In the genomic region with DNA sequence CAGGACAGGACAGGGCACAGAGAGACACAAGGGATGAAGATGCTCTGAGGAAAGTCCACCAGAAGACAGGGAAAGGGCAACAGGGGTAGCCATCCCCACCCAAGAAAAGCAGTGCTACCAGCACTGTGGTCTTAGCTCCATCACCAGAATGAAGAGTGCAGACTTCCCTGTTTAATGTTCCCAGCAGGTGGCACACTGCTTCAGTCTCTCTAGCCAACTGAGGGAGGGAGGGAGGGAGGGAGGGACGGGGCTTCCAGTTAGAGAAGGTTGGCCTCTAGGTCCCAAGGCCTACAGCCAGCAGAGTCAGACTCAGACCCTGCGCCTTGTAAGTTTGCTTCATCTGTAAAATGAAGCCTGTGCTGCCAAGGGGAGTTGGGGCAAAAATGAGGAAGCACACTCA, we compare ENCODE assay signal across 8 mouse cellular contexts. TPM values are rescaled to one million over a fixed set of nuclear protein-coding genes. Genes with fewer than 3 reads are reported as not detected.
DNase-seq lines count a peak whose midpoint lies in the region; ATAC-seq and TF ChIP-seq lines count a peak whose summit lies in the region.

No protein-coding gene starts in this region.

- H3K27ac ChIP-seq in layer of hippocampus, adult 2 months: no peak overlapping the region
- no peak overlapping the region for H3K27ac ChIP-seq in hindbrain, embryonic 16.5 days (ENCODE audit: low read depth, low read length)

- no peak overlapping the region for H3K9ac ChIP-seq in hindbrain, embryonic 16.5 days (ENCODE audit: low read depth, low read length)

- H3K27me3 ChIP-seq in hindbrain, embryonic 16.5 days (replicated peaks; ENCODE audit: control insufficient read depth, insufficient read depth, low read length): no peaks in the 10 kb centered on the region

- H3K4me1 ChIP-seq in hindbrain, embryonic 16.5 days (ENCODE audit: control insufficient read depth, insufficient read depth, low read depth, low read length): no peaks in the 10 kb centered on the region

- 46% methylated on average over 2 of the region's 2 CpGs for WGBS in hindbrain, embryonic 16.5 days

- H3K9me3 ChIP-seq in hindbrain, embryonic 16.5 days (ENCODE audit: control insufficient read depth, low read length): no peaks in the 10 kb centered on the region

- no peak overlapping the region for H3K4me3 ChIP-seq in layer of hippocampus, adult 2 months
- no peak overlapping the region for H3K4me3 ChIP-seq in hindbrain, embryonic 16.5 days (ENCODE audit: low read length)

- no peak overlapping the region for H3K4me2 ChIP-seq in hindbrain, embryonic 16.5 days (ENCODE audit: low read length)

- peak; percentile 63 for TF ChIP-seq CTCF in layer of hippocampus, adult 2 months (conservative IDR thresholded peaks at IDR 0.05)

- ATAC-seq in hindbrain, embryonic 16.5 days: peak; percentile 13; the same call in 1 of the 2 replicates
- ATAC-seq in megakaryocyte progenitor cell, adult 5-6 weeks (replicated peaks; ENCODE audit: poor library complexity): peak; percentile 68

- no peaks in the 10 kb centered on the region for H3K36me3 ChIP-seq in hindbrain, embryonic 16.5 days (ENCODE audit: control insufficient read depth, insufficient read depth, low read length)

- DNase-seq in layer of hippocampus, adult 2 months (ENCODE audit: low spot score in 2 of 2): peak in 1 of 2 experiments; percentile 11
- DNase-seq in layer of hippocampus, adult 8-10 months (ENCODE audit: low spot score in 2 of 2): no peak
- peak; percentile 43 for DNase-seq in adipocyte (ENCODE audit: low spot score)
- no peak for DNase-seq in frontal cortex, postnatal 36 days (ENCODE audit: low spot score in 2 of 2)
- DNase-seq in right cerebral cortex, adult 18-20 months: no peak
- no peak for DNase-seq in thymus, postnatal 14 days

RNA-seq across cellular contexts. Expression of gene Epb41l4b, which starts 22.7 kb away (rescaled TPM):
- 10 to 100 TPM; 20.3 to 26.7 TPM for total RNA-seq in layer of hippocampus, adult 2 months (2021)
- 10 to 100 TPM; 22.2 to 32.4 (median 26.7) TPM for total RNA-seq in layer of hippocampus, adult 8-10 months (2022)
- 2.8 and 3.4 TPM in 2 replicates for polyA plus RNA-seq in hindbrain, embryonic 16.5 days (2015; fragmentation: Nextera tagmentation; extraction: Ambion mirVana)
- total RNA-seq in megakaryocyte progenitor cell, adult 5-6 weeks (2015): 5.0 and 7.2 TPM in 2 replicates
- 5.9 and 6.0 TPM in 2 replicates for total RNA-seq in megakaryocyte progenitor cell, adult 5-6 weeks (2017)
